Mouse (Mus musculus) olfactory bulb, adult 2 months (tissue): ENCODE measurements around the gene Ypel3. TPM values are rescaled to one million over a fixed set of nuclear protein-coding genes. Genes with fewer than 3 reads are reported as not detected.
A peak's percentile ranks its signal among the peaks of the same experiment; 100 is the strongest.
"Not testable (repeated sequence)": the region's sequence is repeated elsewhere in the genome, so short reads cannot be mapped to it uniquely, and the experiment has no call there.

Source experiments
- H3K27ac ChIP-seq: fragments of 200-500 bp; 2 replicates; pipeline ENCODE4 v1.5.1; 2012; ENCODE audit warnings: low read depth, low read length; ENCODE audit not compliant: insufficient read depth
- H3K4me1 ChIP-seq: fragments of 200-500 bp; 2 replicates; pipeline ENCODE4 v1.6.1; 2012; ENCODE audit warnings: low read length; ENCODE audit not compliant: control insufficient read depth, insufficient read depth
- H3K4me3 ChIP-seq: fragments of 200-500 bp; 2 replicates; pipeline ENCODE4 v1.5.1; 2012; ENCODE audit warnings: mild to moderate bottlenecking, low read depth, low read length, moderate library complexity; ENCODE audit not compliant: insufficient read depth
- CTCF ChIP-seq: fragments of 200-500 bp; IDR thresholded peaks from 2 replicates; pipeline ENCODE4 v1.5.1; 2012; ENCODE audit warnings: low read depth, mild to moderate bottlenecking, low read length, moderate library complexity; ENCODE audit not compliant: insufficient read depth
- POLR2A ChIP-seq: fragments of 200-500 bp; IDR thresholded peaks from 2 replicates; pipeline ENCODE4 v1.6.1; 2012; ENCODE audit warnings: mild to moderate bottlenecking, low read depth, low read length, moderate library complexity; ENCODE audit not compliant: insufficient read depth
- WGBS: fragments of 180-500 bp; shearing (Covaris S2); methylation state at CpG from one replicate; pipeline ENCODE4 v1.1.7; 2018; 5-methylcytosine and 5-hydroxymethylcytosine counted together
- polyA plus RNA-seq: library from polyadenylated mRNA; stranded (reverse); fragments of >200 nt; gene quantifications from 2 replicates; pipeline ENCODE4 v1.2.4, GENCODE M21; 2012; ENCODE audit warnings: low replicate concordance; ENCODE audit not compliant: missing spikeins, insufficient read depth, insufficient read length

Gene Ypel3
- polyA plus RNA-seq, 1 experiment: not detected

- H3K27ac ChIP-seq: peak overlapping the region; percentile 86; the same call in 1 of the 2 replicates
- TF ChIP-seq POLR2A (no peak), CTCF (no peak)
- peaks cover 23% of the 10 kb centered on the region for H3K4me1 ChIP-seq
- H3K4me3 ChIP-seq: no peak overlapping the region
- 54% methylated on average over 3 of the region's 3 CpGs for WGBS
These were observed 849 bp upstream of the Ypel3 start for GRCm38 (mm10) chr7:126775978-126776234.

- H3K4me3 ChIP-seq: peak overlapping the region; percentile 68
- H3K4me1 ChIP-seq: peaks cover 28% of the 10 kb centered on the region
- no peak for TF ChIP-seq POLR2A
- TF ChIP-seq CTCF: no peak
- WGBS: 28% methylated on average over 10 of the region's 10 CpGs
- peak overlapping the region; percentile 54 for H3K27ac ChIP-seq
These were observed 721 bp downstream of the Ypel3 start for GRCm38 (mm10) chr7:126777476-126777875.

GRCm38 (mm10) chr7:126778147-126778546, 1.4 kb downstream of the Ypel3 start:
- H3K4me3 ChIP-seq: peak overlapping the region; percentile 68
- H3K27ac ChIP-seq: 0 out of 2 replicates have a peak overlapping the region, but pooled peaks have one; percentile 14
- peaks cover 28% of the 10 kb centered on the region for H3K4me1 ChIP-seq

GRCm38 (mm10) chr7:126779101-126779500, 2.3 kb downstream of the Ypel3 start:
- not testable (repeated sequence) for H3K4me3 ChIP-seq, H3K27ac ChIP-seq
- WGBS: 90% methylated on average over 7 of the region's 7 CpGs
- peaks cover 28% of the 10 kb centered on the region for H3K4me1 ChIP-seq

More at GRCm38 (mm10) chr7:126778147-126778546, 1.4 kb downstream of the Ypel3 start:
- 72% methylated on average over 3 of the region's 3 CpGs for WGBS
- TF ChIP-seq CTCF (no peak), POLR2A (no peak)

- TF ChIP-seq CTCF (peak; percentile 81), POLR2A (no peak)
- WGBS: under 1% methylated on average over 21 of the region's 21 CpGs
- Histone ChIP-seq H3K4me1 (peaks cover 27% of the 10 kb centered on the region), H3K27ac (peak overlapping the region; percentile 55; the same call in 1 of the 2 replicates), H3K4me3 (peak overlapping the region; percentile 35)
These were observed 3.5 kb downstream of the Ypel3 start for GRCm38 (mm10) chr7:126779983-126780970.

- no peak for TF ChIP-seq POLR2A
- 12% methylated on average over 22 of the region's 22 CpGs for WGBS
- Histone ChIP-seq H3K4me1 (peaks cover 21% of the 10 kb centered on the region), H3K27ac (peak within 1 kb of the TSS; percentile 55; the same call in 1 of the 2 replicates), H3K4me3 (peak within 1 kb of the TSS; percentile 35)
These were observed 4.3 kb downstream of the Ypel3 start, which contains the start of gene Tbx6 for GRCm38 (mm10) chr7:126780971-126781635. Gene Tbx6 (plus strand): TSS chr7:126781483.

GRCm38 (mm10) chr7:126781661-126782370, 5.1 kb downstream of the Ypel3 start:
- Histone ChIP-seq H3K4me1 (peaks cover 21% of the 10 kb centered on the region), H3K27ac (no peak overlapping the region), H3K4me3 (no peak overlapping the region)
- no peak for TF ChIP-seq POLR2A
- WGBS: 58% methylated on average over 11 of the region's 11 CpGs

- TF ChIP-seq POLR2A (no peak), CTCF (no peak)
- H3K27ac ChIP-seq: no peak overlapping the region
- whole genome bisulfite sequencing: 77% methylated on average over 13 of the region's 13 CpGs
- no peak overlapping the region for H3K4me3 ChIP-seq
- H3K4me1 ChIP-seq: peaks cover 17% of the 10 kb centered on the region
These were observed 5.9 kb downstream of the Ypel3 start for GRCm38 (mm10) chr7:126782693-126783092.

GRCm38 (mm10) chr7:126784469-126784868, 7.7 kb downstream of the Ypel3 start:
- no peak for TF ChIP-seq POLR2A
- TF ChIP-seq CTCF: no peak
- no peak overlapping the region for H3K27ac ChIP-seq
- WGBS: 84% methylated on average over 7 of the region's 7 CpGs
- H3K4me1 ChIP-seq: peaks cover 11% of the 10 kb centered on the region
- no peak overlapping the region for H3K4me3 ChIP-seq
